Mouse (Mus musculus) heart, embryonic 11.5 days (tissue): ENCODE results near the gene Nrxn1. TPM values are rescaled to one million over a fixed set of nuclear protein-coding genes. Genes with fewer than 3 reads are reported as not detected.
"Not testable (repeated sequence)": the region's sequence is repeated elsewhere in the genome, so short reads cannot be mapped to it uniquely, and the experiment has no call there.

Source experiments
- ATAC-seq: fragments of 200-750 bp; cut with Nextera tagmentation; replicated peaks from 2 replicates; pipeline ENCODE4 v1.8.0; 2017; ENCODE audit warnings: moderate library complexity; ENCODE audit not compliant: insufficient number of reproducible peaks, low FRiP score, low TSS enrichment
- H3K27ac ChIP-seq: fragments of 300-500 bp; sonication (generic); 2 replicates; pipeline ENCODE4 v1.5.1; 2014; ENCODE audit warnings: mild to moderate bottlenecking, low read depth, low read length
- H3K27me3 ChIP-seq: fragments of 300-500 bp; sonication (generic); 2 replicates; pipeline ENCODE4 v1.6.1; 2014; ENCODE audit warnings: mild to moderate bottlenecking, low read length, mixed read lengths; ENCODE audit not compliant: control insufficient read depth, insufficient read depth
- H3K36me3 ChIP-seq: fragments of 300-500 bp; sonication (generic); 2 replicates; pipeline ENCODE4 v1.6.1; 2014; ENCODE audit warnings: mild to moderate bottlenecking, low read length, moderate library complexity, mixed read lengths; ENCODE audit not compliant: control insufficient read depth, insufficient read depth
- H3K4me1 ChIP-seq: fragments of 300-500 bp; sonication (generic); 2 replicates; pipeline ENCODE4 v1.6.1; 2014; ENCODE audit warnings: low read length; ENCODE audit not compliant: control insufficient read depth, insufficient read depth
- H3K4me2 ChIP-seq: fragments of 300-500 bp; sonication (generic); 2 replicates; pipeline ENCODE4 v1.6.1; 2014; ENCODE audit warnings: mild to moderate bottlenecking, moderate library complexity
- H3K4me3 ChIP-seq: fragments of 300-500 bp; sonication (generic); 2 replicates; pipeline ENCODE4 v1.5.1; 2014; ENCODE audit warnings: low read depth, low read length
- H3K9ac ChIP-seq: fragments of 300-500 bp; sonication (generic); 2 replicates; pipeline ENCODE4 v1.6.1; 2014; ENCODE audit warnings: mild to moderate bottlenecking, low read depth, low read length, moderate library complexity
- H3K9me3 ChIP-seq: fragments of 300-500 bp; sonication (generic); replicated peaks from 2 replicates; pipeline ENCODE4 v1.6.1; 2016; ENCODE audit warnings: low read length; ENCODE audit not compliant: control insufficient read depth
- WGBS: fragments of 180-500 bp; shearing (Covaris S2); extraction: QIAGEN DNeasy Blood & Tissue Kit; methylation state at CpG from one replicate; pipeline ENCODE4 v1.1.7; 2014; ENCODE audit not compliant: insufficient replicate concordance; 5-methylcytosine and 5-hydroxymethylcytosine counted together
- polyA plus RNA-seq: library from polyadenylated mRNA; unstranded; fragments of >200 nt; fragmentation: Nextera tagmentation; extraction: Ambion mirVana; gene quantifications from 2 replicates; pipeline ENCODE4 v1.2.1, GENCODE M21; 2014

Nrxn1 gene
- polyA plus RNA-seq, 1 experiment from 2014 or later, result 2.1 TPM

DNA sequence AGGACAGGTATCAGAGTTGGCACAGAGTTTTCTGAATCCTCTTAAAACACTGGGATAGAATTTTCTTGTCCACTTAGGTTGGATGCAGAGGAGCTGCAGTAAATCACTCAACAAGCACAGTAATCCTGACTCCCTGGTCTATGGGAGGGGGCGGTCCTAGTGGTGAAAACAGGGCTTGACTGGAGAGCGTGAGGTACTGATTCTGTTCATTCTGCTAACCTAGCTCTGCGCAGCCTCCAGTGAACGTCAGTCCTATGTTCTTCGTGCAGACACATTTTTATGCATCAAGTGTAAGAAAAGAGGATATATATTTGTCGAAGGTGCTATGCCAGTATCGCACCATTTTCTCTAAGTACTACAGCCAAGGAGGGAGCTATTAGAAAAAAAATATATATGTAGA is 588.9 kb downstream of the Nrxn1 start:
- H3K27ac ChIP-seq, ATAC-seq, H3K4me1 ChIP-seq, H3K27me3 ChIP-seq, H3K4me2 ChIP-seq, H3K9ac ChIP-seq, H3K36me3 ChIP-seq, H3K4me3 ChIP-seq, H3K9me3 ChIP-seq: not testable (repeated sequence)
- 59% methylated on average over 7 of the region's 7 CpGs for WGBS

- no peaks in the 10 kb centered on the region for H3K36me3 ChIP-seq
- H3K9me3 ChIP-seq, result no peaks in the 10 kb centered on the region
- no peak overlapping the region for H3K4me2 ChIP-seq
- no peaks in the 10 kb centered on the region for H3K4me1 ChIP-seq
- no peak overlapping the region for H3K9ac ChIP-seq
- H3K4me3 ChIP-seq, result no peak overlapping the region
- 45% methylated on average over 6 of the region's 6 CpGs for whole genome bisulfite sequencing
- ATAC-seq, result no peak
- H3K27ac ChIP-seq, result no peak overlapping the region
- H3K27me3 ChIP-seq, result no peaks in the 10 kb centered on the region
These were observed 591.7 kb downstream of the Nrxn1 start for GRCm38 (mm10) chr17:90501023-90501675.

DNA sequence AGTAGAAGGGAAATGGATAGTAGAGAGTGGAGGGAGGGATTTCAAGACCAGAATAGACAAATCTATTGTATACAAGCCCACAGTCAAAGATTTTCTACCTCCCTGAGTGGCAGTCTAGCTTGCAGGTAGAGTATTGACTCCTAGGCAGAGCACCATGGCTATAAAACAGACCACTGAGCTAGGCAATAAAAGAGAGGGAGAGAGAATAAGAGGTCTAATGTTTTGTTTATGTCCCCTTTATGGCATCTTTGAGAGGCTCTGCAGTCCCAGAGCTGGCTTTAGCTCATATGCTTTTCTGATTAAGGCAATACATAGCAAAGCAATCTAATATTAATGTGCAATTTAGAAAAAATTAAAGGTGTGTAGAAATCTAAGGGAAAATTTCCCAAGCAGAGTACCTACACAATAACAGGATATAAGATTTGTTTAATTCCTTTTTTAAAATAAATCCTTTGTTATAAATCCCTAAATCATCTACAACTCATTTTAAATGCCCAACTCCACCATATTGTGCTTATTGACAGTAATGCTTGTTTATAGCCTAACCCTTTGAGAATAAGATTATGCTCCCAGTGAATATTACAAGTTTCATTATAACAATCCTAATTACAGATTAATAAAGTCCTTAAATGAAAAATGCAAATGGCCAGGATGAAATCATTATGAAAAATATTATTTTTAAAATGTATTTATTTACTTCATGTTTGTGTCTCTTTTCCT is 613.2 kb downstream of the Nrxn1 start:
- Histone ChIP-seq H3K9ac (no peak overlapping the region), H3K36me3 (no peaks in the 10 kb centered on the region), H3K4me2 (no peak overlapping the region), H3K27ac (no peak overlapping the region), H3K9me3 (no peaks in the 10 kb centered on the region), H3K4me1 (no peaks in the 10 kb centered on the region), H3K27me3 (no peaks in the 10 kb centered on the region), H3K4me3 (no peak overlapping the region)
- ATAC-seq, result no peak

- no peak for ATAC-seq
- Histone ChIP-seq H3K27me3 (peaks cover 28% of the 10 kb centered on the region), H3K4me3 (no peak overlapping the region), H3K4me1 (no peaks in the 10 kb centered on the region), H3K9ac (no peak overlapping the region), H3K27ac (no peak overlapping the region), H3K4me2 (no peak overlapping the region), H3K9me3 (no peaks in the 10 kb centered on the region), H3K36me3 (no peaks in the 10 kb centered on the region)
- WGBS, result 44% methylated on average over 5 of the region's 5 CpGs
These were observed 636.1 kb downstream of the Nrxn1 start for GRCm38 (mm10) chr17:90456748-90457147.

DNA sequence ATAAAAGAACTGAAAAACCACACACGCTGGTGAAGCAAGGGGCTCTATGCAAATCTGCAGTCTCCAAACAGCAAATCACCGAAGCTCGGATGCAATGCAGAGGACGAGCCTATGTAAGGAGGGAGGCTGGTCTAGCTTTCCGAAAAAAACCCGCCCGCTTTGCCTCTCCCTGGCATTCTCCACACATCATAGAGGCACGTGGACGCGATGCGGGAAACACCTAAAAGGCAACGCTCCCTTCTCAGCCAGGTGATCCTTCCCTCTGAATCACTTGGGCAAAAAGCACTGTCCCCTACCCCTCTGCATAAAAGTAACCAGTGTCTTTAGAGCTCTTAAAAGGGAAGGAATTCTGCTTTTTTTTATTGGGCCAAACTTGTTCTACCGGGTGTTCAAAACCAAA is 637.0 kb downstream of the Nrxn1 start:
- Histone ChIP-seq H3K27me3 (peaks cover 28% of the 10 kb centered on the region), H3K27ac (no peak overlapping the region), H3K9me3 (no peaks in the 10 kb centered on the region), H3K4me2 (peak overlapping the region; percentile 96), H3K4me1 (no peaks in the 10 kb centered on the region), H3K36me3 (no peaks in the 10 kb centered on the region), H3K4me3 (peak overlapping the region; percentile 57), H3K9ac (no peak overlapping the region)
- ATAC-seq, result no peak
- under 1% methylated on average over 13 of the region's 13 CpGs for WGBS

DNA sequence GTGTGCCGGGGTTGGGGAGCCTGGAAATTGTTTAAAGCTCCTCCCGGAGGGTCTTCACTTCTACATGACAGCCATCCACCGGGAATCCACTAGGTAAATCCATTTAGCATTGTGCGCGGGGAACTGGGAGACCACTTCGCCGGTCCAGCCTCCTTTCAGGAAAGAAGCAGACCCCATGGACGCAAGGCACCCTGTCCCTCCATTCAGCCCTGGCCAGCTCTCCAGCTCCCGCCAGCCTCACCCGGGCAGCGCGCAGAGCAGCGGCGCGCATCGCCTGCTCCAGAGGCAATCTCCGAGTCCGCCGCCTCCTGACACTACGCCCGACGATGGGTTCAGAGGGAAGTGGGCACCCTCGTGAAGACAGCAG is 637.5 kb downstream of the Nrxn1 start:
- no peak for ATAC-seq
- peak overlapping the region; percentile 57 for H3K4me3 ChIP-seq
- H3K4me2 ChIP-seq, result peak overlapping the region; percentile 96
- H3K4me1 ChIP-seq, result no peaks in the 10 kb centered on the region
- no peaks in the 10 kb centered on the region for H3K9me3 ChIP-seq
- no peak overlapping the region for H3K27ac ChIP-seq
- H3K36me3 ChIP-seq, result no peaks in the 10 kb centered on the region
- no peak overlapping the region; the same call in 1 of the 2 replicates for H3K9ac ChIP-seq
- H3K27me3 ChIP-seq, result peaks cover 28% of the 10 kb centered on the region
- WGBS, result under 1% methylated on average over 23 of the region's 23 CpGs

- Histone ChIP-seq H3K36me3 (no peaks in the 10 kb centered on the region), H3K4me3 (peak overlapping the region; percentile 57), H3K4me1 (no peaks in the 10 kb centered on the region), H3K27ac (no peak overlapping the region), H3K9ac (peak overlapping the region; percentile 52; the same call in 1 of the 2 replicates), H3K27me3 (peaks cover 28% of the 10 kb centered on the region), H3K4me2 (peak overlapping the region; percentile 96), H3K9me3 (no peaks in the 10 kb centered on the region)
- peak; percentile 37; the same call in 1 of the 2 replicates for ATAC-seq
- under 1% methylated on average over 40 of the region's 41 CpGs for WGBS
These were observed 638.0 kb downstream of the Nrxn1 start for GRCm38 (mm10) chr17:90454738-90455408.

- 0% methylated on average over 15 of the region's 15 CpGs for WGBS
- H3K36me3 ChIP-seq, result no peaks in the 10 kb centered on the region
- H3K4me2 ChIP-seq, result peak overlapping the region; percentile 96
These were observed 638.5 kb downstream of the Nrxn1 start for GRCm38 (mm10) chr17:90454356-90454737.

More at GRCm38 (mm10) chr17:90454356-90454737, 638.5 kb downstream of the Nrxn1 start:
- Histone ChIP-seq H3K27ac (no peak overlapping the region), H3K9ac (no peak overlapping the region), H3K4me3 (peak overlapping the region; percentile 57), H3K27me3 (peaks cover 28% of the 10 kb centered on the region), H3K9me3 (no peaks in the 10 kb centered on the region), H3K4me1 (no peaks in the 10 kb centered on the region)
- ATAC-seq, result no peak
